Mouse (Mus musculus) brown adipose tissue, adult 24 weeks (tissue): ENCODE data around the gene Them7. TPM values are rescaled to one million over a fixed set of nuclear protein-coding genes. Genes with fewer than 3 reads are reported as not detected.

Experiments used
- H3K27ac ChIP-seq: fragments of 200-500 bp; replicated peaks from 2 replicates; pipeline ENCODE4 v1.5.1; 2012; ENCODE audit warnings: low read depth, mild to moderate bottlenecking, low read length
- H3K4me1 ChIP-seq: fragments of 200-500 bp; 2 replicates; pipeline ENCODE4 v1.6.1; 2012; ENCODE audit warnings: low read length, mixed read lengths; ENCODE audit not compliant: control insufficient read depth, insufficient read depth, insufficient read length
- H3K4me3 ChIP-seq: fragments of 200-500 bp; 2 replicates; pipeline ENCODE4 v1.5.1; 2012; ENCODE audit warnings: low read depth, mild to moderate bottlenecking, low read length, moderate library complexity; ENCODE audit not compliant: insufficient read depth
- polyA plus RNA-seq: library from polyadenylated mRNA; stranded (reverse); fragments of >200 nt; gene quantifications from 2 replicates; pipeline ENCODE4 v1.2.4, GENCODE M21; 2012; ENCODE audit not compliant: missing spikeins, insufficient read depth, insufficient read length

The Them7 gene
- polyA plus RNA-seq, result 1.3 TPM in 1 of 2 replicates, not detected in the other

DNA sequence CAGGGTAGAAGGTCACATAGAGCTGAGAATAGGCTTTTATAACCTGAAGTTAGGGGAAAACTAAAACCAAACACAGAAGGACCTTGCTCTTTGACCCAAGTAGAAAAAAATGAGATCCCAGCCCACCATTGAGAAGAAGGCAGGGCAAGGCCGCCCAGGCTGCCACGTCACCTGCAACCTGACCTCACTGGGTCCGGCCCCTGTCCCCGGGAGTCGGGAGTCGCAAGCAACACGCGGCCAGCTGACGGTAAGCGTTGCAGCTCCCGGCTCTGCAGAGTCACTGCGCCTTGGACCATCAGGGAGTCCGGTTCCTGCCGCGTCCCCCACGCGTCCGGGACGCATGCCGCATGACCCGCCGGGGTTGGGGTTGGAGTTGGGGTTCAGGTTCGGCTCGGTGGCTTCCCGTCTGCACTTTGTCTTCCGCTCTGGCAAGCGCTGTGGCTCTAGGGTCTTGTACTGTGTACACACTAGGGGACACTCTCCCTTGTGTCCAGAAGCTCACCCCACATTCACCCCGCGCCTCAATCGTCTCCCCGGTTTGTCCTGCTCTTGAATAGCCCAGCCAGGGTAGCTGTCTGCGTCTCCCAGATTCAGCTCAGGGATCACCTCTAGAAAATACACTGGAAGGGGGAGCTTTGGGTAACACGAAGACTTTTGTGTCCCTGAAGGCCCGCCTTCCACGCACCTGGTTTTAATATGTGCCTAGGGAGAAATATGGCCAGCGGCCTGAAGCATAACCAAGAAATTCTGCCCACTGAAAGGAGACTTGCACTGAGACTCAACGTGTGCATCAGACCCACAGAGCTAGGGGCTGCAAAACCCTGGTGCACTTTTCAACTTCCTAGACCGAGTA lies at the start of gene Them7:
Gene Them7 (plus strand): TSS at position 187 of the 853 bp plus-strand sequence.
- Histone ChIP-seq H3K4me3 (peak within 1 kb of the TSS; percentile 41), H3K27ac (no peak within 1 kb of the TSS), H3K4me1 (peaks cover 4% of the 10 kb centered on the region)

DNA sequence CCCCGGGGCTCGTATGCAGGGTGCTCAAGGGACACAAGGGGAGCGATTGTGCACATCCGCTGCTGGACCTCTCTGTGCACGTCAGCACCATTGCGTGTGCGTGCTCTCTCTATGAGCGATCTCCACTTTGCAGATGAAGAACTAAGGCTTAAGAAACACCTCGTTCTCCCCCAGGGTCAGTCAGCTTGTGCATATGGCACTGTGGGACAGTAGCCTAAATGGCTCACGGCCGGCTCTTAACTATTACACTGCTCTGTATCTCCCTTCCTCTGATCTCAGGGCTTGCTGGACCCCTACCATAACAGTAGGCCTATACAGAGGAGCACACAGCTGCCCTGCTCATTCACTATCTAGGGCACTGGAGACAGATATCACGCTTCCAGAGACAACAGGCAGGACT lies 45.2 kb upstream of the Them7 start:
- H3K27ac ChIP-seq, result no peak overlapping the region
- H3K4me3 ChIP-seq, result no peak overlapping the region
- H3K4me1 ChIP-seq, result no peaks in the 10 kb centered on the region

- Histone ChIP-seq H3K4me3 (no peak overlapping the region), H3K4me1 (no peaks in the 10 kb centered on the region), H3K27ac (no peak overlapping the region)
Measured at GRCm38 (mm10) chr2:105182501-105182900, 41.6 kb upstream of the Them7 start.

DNA sequence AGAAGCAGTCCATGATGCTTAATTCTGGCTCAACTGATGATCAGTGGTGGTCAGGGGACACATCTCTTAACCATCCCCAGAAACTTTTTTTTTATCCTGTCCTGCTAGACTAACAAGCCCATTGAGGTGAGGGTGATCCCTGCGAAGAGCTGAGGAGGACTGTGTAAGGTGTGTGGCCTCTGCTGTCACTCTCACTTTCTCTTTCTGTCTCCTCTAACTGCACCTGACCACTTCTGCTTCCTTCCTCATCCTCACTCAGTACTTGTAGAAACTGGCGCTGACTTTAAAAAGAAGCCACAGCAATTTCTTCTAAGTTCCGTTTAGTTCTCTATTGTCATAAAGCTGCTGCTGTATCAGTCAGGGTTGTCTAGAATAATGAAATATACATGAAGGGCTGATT lies 39.0 kb upstream of the Them7 start:
- Histone ChIP-seq H3K4me3 (no peak overlapping the region), H3K27ac (no peak overlapping the region), H3K4me1 (no peaks in the 10 kb centered on the region)

- Histone ChIP-seq H3K4me3 (no peak overlapping the region), H3K4me1 (no peaks in the 10 kb centered on the region), H3K27ac (no peak overlapping the region)
Measured at GRCm38 (mm10) chr2:105185768-105186529, 38.2 kb upstream of the Them7 start.

DNA sequence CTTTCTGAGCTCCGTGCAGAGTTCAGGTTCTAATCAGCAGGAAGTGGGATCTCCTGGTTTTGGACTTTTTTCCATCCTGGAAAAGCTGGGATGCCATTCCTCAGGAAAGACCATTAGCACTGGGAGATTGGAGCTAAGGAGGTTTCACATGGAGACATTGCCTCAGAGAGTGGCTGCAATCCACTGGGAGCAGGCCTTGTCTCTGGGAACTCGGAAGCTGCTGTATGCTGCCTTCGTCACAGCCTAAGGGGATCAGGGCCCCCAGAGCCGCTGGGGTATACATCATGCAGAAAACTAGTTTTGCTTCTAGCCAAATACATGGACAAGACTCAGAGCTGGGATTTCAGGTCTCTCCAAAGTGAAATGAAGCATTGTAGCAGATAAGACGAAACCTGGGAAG lies 37.5 kb upstream of the Them7 start:
- Histone ChIP-seq H3K4me3 (no peak overlapping the region), H3K27ac (no peak overlapping the region), H3K4me1 (no peaks in the 10 kb centered on the region)

- no peaks in the 10 kb centered on the region for H3K4me1 ChIP-seq
- H3K27ac ChIP-seq, result no peak overlapping the region
- H3K4me3 ChIP-seq, result no peak overlapping the region
Measured at GRCm38 (mm10) chr2:105188182-105188581, 35.9 kb upstream of the Them7 start.

GRCm38 (mm10) chr2:105189352-105189751 lies 34.8 kb upstream of the Them7 start:
- Histone ChIP-seq H3K4me1 (no peaks in the 10 kb centered on the region), H3K27ac (no peak overlapping the region), H3K4me3 (no peak overlapping the region)

DNA sequence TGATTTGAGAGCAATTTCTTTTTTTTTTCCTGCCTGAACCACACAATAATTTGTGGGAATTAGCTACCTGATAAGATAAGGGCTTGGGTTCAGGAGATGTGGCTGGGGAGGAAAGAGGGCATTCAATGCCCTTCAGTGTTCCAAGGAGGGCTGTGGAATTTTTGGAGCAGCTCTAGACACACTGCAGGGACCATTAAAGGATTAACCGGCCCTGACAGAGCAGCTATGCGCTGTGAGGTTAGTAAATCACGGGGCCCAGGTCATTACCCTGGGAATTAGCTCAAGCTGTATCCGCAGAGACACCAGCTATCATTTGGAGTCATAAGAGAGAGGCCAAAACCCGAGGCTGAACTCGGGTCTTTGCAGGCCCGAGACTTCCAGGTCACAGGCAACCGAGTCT lies 24.0 kb upstream of the Them7 start:
- no peak overlapping the region for H3K27ac ChIP-seq
- H3K4me3 ChIP-seq, result no peak overlapping the region
- no peaks in the 10 kb centered on the region for H3K4me1 ChIP-seq

GRCm38 (mm10) chr2:105206563-105207174 lies 17.5 kb upstream of the Them7 start:
- H3K4me1 ChIP-seq, result no peaks in the 10 kb centered on the region
- H3K4me3 ChIP-seq, result no peak overlapping the region
- H3K27ac ChIP-seq, result no peak overlapping the region

DNA sequence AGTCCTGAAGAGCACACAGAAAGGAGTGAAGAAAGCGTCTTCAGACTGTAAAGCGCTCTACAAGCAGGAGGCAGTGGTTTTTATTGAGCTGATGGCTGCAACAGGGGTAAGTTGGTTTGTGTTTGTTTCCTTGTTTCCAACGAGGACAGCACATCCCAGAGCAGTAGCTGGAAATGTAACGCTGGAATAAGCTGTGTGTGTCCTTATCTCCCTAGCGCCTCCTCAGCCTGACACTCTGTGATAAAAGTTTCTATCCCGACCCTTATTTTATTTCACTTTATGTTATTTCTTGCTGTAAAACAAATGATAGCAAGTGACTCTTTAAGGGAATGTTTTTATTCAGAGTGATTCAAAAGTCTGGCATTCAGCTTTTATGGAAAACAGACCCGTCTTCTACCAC lies 11.3 kb upstream of the Them7 start:
- Histone ChIP-seq H3K4me3 (no peak overlapping the region), H3K4me1 (no peaks in the 10 kb centered on the region), H3K27ac (no peak overlapping the region)

DNA sequence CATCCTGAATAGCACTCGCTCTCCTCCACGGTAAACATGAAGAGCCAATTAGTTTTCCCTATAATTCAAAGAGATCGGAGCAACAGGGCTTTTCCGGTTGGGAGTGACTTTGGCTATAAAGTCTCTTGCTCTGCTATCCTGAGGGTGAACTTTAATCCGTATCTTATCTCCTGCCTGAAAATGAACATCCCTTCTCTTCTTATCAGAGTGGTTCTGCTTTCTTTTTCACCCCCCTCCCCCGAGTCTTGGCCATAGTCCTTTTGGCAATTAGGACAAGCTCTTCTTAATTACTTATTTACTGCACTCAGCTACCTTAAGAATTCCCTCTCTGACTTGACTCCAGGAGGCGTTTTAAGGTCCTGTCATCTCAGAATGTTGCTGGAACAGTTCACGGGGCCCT lies 8.2 kb upstream of the Them7 start:
- H3K4me1 ChIP-seq, result no peaks in the 10 kb centered on the region
- no peak overlapping the region for H3K4me3 ChIP-seq
- no peak overlapping the region for H3K27ac ChIP-seq

- H3K27ac ChIP-seq, result no peak overlapping the region
- H3K4me1 ChIP-seq, result peaks cover under 1% of the 10 kb centered on the region; the same call in 1 of the 2 replicates
- no peak overlapping the region for H3K4me3 ChIP-seq
Measured at GRCm38 (mm10) chr2:105219229-105219628, 4.9 kb upstream of the Them7 start.

DNA sequence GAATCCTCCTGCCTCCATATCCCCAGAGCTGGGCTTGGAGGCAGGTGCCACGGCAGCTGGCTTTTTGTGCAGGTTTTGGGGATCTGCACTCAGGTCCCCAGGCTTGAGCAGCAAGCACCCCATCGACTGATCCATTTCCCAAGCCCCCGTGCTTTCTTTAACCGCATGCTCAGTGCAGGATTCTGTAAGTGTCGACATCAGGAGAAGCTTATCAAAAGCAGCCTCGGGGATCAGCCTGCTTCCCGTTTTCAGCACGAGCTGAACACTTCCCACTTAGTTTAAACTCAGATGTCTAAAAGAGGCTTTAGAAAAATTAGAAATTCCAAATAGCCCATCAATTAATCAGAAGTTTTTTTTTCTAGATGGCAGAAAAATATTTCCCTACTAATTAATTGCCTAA lies 4.5 kb upstream of the Them7 start:
- H3K4me3 ChIP-seq, result no peak overlapping the region
- H3K27ac ChIP-seq, result no peak overlapping the region
- peaks cover 4% of the 10 kb centered on the region for H3K4me1 ChIP-seq

DNA sequence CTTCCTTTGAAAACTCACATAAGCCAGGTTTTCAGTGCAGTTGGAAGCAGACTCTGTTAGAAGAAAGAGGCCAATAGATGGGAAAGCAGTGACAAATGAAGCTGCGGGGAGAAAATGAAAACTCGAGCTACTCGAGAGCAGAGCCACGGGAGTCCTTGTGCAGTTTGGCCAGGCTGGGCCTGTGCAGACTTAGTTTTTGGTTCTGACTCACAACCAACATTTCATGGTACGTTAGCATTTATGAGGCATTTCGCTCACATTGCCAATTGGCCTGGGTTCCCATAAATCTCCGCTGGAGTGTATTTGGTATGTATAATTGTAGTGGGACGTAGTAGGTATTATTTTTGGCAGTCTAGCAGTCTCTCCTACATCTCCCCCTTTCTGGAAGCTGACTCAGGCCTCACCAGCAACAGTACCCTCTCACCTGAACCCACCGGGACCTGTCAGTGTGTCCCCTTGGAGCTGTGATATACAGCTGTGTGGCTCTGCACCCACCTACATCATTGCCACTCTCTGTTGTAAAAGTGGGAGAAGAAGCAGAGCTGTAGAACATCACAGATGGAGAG lies 3.3 kb upstream of the Them7 start:
- Histone ChIP-seq H3K4me3 (no peak overlapping the region), H3K4me1 (peaks cover 4% of the 10 kb centered on the region), H3K27ac (no peak overlapping the region)
